Mouse (Mus musculus) bone marrow macrophage, adult 2 months (primary cell): ENCODE data around the gene Ccdc114.

Source experiments
- CTCF ChIP-seq: IDR thresholded peaks from 2 replicates; pipeline ENCODE4 v1.5.1; 2012; ENCODE audit warnings: low read depth, mild to moderate bottlenecking, low read length, moderate library complexity
- POLR2A ChIP-seq: IDR thresholded peaks from 2 replicates; pipeline ENCODE4 v1.6.1; 2012; ENCODE audit warnings: mild to moderate bottlenecking, low read depth, low read length, borderline replicate concordance

GRCm38 (mm10) chr7:45923762-45924428 is at the start of gene Ccdc114:
- no peak for TF ChIP-seq CTCF
- TF ChIP-seq POLR2A = no peak
